Mouse (Mus musculus): ENCODE results near the gene Fkbp5. TPM values are rescaled to one million over a fixed set of nuclear protein-coding genes. Genes with fewer than 3 reads are reported as not detected.
"Not testable (repeated sequence)": the region's sequence is repeated elsewhere in the genome, so short reads cannot be mapped to it uniquely, and the experiment has no call there.

Fkbp5 gene
- total and polyA plus RNA-seq, 2 experiments = 17.7 to 30.3 TPM

DNA sequence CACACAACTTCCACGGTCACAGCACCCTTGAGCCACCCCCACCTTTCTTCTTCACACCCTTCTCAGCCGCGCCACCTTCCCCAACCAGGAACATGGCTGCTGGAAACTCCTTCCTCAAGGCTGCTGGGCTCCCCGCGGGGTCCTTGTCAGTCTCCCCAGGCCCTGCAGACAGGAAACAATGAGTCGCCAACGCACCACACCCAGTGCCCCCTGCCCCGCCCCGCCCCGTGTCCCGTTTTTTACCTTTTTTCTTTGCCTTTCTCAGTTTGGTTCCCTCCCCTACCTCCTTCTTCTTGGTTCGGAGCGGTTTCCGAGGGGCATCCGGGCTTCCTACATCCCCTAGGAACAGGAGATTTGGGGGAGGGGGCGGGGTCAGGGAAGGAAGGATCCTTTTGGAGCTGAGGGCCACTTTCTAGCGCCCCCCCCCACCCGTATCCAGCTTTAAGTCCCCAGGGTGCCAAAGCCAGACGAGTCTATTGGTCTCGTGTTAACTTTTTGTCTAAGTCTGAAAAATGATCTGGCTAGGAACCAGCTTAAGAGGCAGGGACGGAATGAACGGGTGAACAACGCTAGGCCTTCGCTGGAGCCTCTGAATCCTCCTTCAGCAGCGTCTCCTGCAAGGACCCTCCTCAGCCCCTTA is 154.6 kb downstream of the Fkbp5 start:
- no peak for DNase-seq (ENCODE audit: extremely low read depth, low read depth, low spot score)
- TF ChIP-seq CTCF (IDR thresholded peaks at IDR 0.05; ENCODE audit: low read depth, low read length) (no peak), POLR2A (IDR thresholded peaks at IDR 0.05; ENCODE audit: extremely low read depth, insufficient read depth, low read length) (no peak)
- no peak overlapping the region for H3K4me3 ChIP-seq (ENCODE audit: insufficient read depth, low read depth, low read length)
- peaks cover 28% of the 10 kb centered on the region; the same call in 1 of the 2 replicates for H3K27me3 ChIP-seq (ENCODE audit: control insufficient read depth, insufficient read depth, low read length)
- no peak overlapping the region for H3K9ac ChIP-seq (ENCODE audit: low read depth, low read length)
- no peaks in the 10 kb centered on the region for H3K36me3 ChIP-seq (ENCODE audit: control insufficient read depth, insufficient read depth, low read length)
- no peaks in the 10 kb centered on the region for H3K4me1 ChIP-seq (ENCODE audit: control insufficient read depth, insufficient read depth, low read length)
- H3K79me2 ChIP-seq (ENCODE audit: control insufficient read depth, insufficient read depth, low read length) = no peaks in the 10 kb centered on the region
- 10% methylated on average over 24 of the region's 25 CpGs for WGBS
- no peak overlapping the region for H3K27ac ChIP-seq (replicated peaks; ENCODE audit: insufficient read depth, low read depth, low read length)

DNA sequence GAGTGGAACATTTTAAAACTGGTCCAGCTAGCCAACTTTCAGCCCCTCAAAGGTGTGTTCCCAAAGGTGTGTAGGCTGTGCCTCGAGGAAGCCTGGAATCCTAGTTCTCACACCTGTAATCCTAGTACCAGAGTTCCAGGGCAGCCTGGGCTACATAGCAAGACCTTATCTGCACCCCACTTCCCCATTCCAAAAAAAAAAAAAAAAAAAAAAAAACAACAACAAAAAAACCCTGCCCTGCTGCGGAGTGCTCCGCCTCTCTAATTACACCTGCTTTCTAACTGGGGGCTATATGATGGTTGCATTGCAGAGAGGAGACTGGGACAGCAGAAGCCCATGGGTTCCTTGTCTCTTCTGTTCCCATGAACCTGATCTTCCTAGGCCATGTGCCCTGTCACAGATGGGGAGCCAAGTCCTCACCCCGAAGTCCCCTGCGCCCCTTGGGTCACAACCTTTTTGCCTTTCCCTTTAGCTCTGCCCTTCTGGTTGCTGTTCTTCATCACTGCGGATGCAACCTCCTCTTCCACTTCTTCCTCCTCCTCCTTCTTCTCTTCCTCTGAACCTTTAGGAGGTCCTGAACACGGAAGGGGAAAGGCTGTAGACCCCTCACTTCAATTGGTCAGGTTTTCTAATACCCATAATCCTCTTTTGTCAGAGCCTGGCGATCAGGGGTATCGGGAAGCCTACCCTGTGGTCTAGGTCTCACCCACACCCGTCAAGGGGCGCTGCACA is 155.2 kb downstream of the Fkbp5 start:
- no peaks in the 10 kb centered on the region for H3K36me3 ChIP-seq (ENCODE audit: control insufficient read depth, insufficient read depth, low read length)
- H3K4me3 ChIP-seq (ENCODE audit: insufficient read depth, low read depth, low read length) = no peak overlapping the region
- TF ChIP-seq POLR2A (IDR thresholded peaks at IDR 0.05; ENCODE audit: extremely low read depth, insufficient read depth, low read length) = no peak
- TF ChIP-seq CTCF (IDR thresholded peaks at IDR 0.05; ENCODE audit: low read depth, low read length) = no peak
- no peaks in the 10 kb centered on the region for H3K79me2 ChIP-seq (ENCODE audit: control insufficient read depth, insufficient read depth, low read length)
- DNase-seq (ENCODE audit: extremely low read depth, low read depth, low spot score) = no peak
- peaks cover 28% of the 10 kb centered on the region; the same call in 1 of the 2 replicates for H3K27me3 ChIP-seq (ENCODE audit: control insufficient read depth, insufficient read depth, low read length)
- no peaks in the 10 kb centered on the region for H3K4me1 ChIP-seq (ENCODE audit: control insufficient read depth, insufficient read depth, low read length)
- no peak overlapping the region for H3K9ac ChIP-seq (ENCODE audit: low read depth, low read length)
- WGBS = 48% methylated on average over 11 of the region's 11 CpGs
- no peak overlapping the region for H3K27ac ChIP-seq (replicated peaks; ENCODE audit: insufficient read depth, low read depth, low read length)

DNA sequence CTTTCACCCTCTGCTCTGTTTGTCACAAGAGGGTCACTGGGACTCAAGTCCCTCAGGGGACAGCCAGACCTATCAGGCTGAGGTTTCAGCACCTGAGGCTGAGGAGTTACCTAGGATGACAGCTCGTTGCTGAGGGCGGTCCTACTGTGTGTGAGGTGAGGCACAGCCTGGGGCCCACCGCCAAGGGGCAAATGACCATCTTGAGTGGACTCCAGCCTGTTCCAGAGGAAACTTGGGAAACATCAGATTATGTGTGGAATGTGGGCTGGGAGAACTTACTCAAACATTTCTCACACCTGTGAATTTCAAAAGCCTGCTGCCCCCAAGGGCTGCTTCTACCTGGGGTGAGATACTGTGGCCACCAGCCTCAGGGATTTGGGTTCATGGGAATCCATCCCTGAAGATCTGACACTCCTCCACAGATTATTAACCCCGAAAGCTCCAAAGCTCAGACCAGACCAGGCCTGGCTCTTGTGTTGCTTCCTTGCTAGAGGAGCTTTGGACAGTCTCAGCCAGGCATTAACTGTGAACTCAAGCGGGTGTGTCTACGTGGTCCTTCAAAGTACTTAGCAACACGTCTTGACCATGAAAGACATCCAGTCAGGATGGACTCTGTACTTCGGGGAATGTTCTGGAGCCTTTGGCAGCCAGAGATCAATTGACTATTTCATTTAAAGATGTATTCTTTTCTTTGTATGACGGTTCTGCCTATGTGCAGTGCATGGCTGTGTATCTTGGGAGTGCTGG is 156.6 kb downstream of the Fkbp5 start:
- no peak overlapping the region for H3K27ac ChIP-seq (replicated peaks; ENCODE audit: insufficient read depth, low read depth, low read length)
- no peak overlapping the region for H3K9ac ChIP-seq (ENCODE audit: low read depth, low read length)
- no peaks in the 10 kb centered on the region for H3K4me1 ChIP-seq (ENCODE audit: control insufficient read depth, insufficient read depth, low read length)
- H3K36me3 ChIP-seq (ENCODE audit: control insufficient read depth, insufficient read depth, low read length) = no peaks in the 10 kb centered on the region
- 82% methylated on average over 9 of the region's 9 CpGs for WGBS
- TF ChIP-seq CTCF (IDR thresholded peaks at IDR 0.05; ENCODE audit: low read depth, low read length) = no peak
- no peak for TF ChIP-seq POLR2A (IDR thresholded peaks at IDR 0.05; ENCODE audit: extremely low read depth, insufficient read depth, low read length)
- H3K79me2 ChIP-seq (ENCODE audit: control insufficient read depth, insufficient read depth, low read length) = no peaks in the 10 kb centered on the region
- H3K4me3 ChIP-seq (ENCODE audit: insufficient read depth, low read depth, low read length) = no peak overlapping the region
- peaks cover 28% of the 10 kb centered on the region; the same call in 1 of the 2 replicates for H3K27me3 ChIP-seq (ENCODE audit: control insufficient read depth, insufficient read depth, low read length)
- DNase-seq (ENCODE audit: extremely low read depth, low read depth, low spot score) = no peak

DNA sequence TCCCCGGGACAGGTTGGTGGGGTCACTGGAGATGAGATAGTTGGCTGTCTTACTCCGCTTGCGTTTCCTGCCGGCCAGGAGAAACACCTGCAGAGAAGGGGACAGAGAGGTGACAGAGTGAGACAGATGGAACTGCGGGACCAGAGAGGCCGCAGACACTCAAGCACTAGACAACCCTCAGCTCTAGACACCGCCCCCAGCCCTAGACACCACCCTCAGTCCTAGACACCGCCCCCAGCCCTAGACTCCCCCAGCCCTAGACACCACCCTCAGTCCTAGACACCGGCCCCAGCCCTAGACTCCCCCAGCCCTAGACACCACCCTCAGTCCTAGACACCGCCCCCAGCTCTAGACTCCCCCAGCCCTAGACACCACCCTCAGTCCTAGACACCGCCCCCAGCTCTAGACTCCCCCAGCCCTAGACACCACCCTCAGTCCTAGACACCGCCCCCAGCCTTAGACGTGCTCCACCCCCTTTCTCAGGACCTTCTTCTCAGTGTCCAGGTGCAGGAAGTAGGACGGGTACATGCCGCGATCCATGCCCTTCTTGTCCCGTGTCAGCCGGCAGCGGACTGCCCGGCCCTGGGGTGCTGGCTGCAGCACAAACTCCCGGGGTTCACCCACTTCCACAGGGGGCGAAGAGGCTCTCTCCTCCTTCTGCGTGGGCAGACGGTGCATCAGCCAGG is 158.6 kb downstream of the Fkbp5 start:
- not testable (repeated sequence) for H3K27ac ChIP-seq (replicated peaks; ENCODE audit: insufficient read depth, low read depth, low read length); H3K4me1 ChIP-seq (ENCODE audit: control insufficient read depth, insufficient read depth, low read length); DNase-seq (ENCODE audit: extremely low read depth, low read depth, low spot score); H3K9ac ChIP-seq (ENCODE audit: low read depth, low read length); H3K79me2 ChIP-seq (ENCODE audit: control insufficient read depth, insufficient read depth, low read length); H3K4me3 ChIP-seq (ENCODE audit: insufficient read depth, low read depth, low read length); H3K36me3 ChIP-seq (ENCODE audit: control insufficient read depth, insufficient read depth, low read length)
- 40% methylated on average over 24 of the region's 24 CpGs for WGBS
- H3K27me3 ChIP-seq (ENCODE audit: control insufficient read depth, insufficient read depth, low read length) = peaks cover 17% of the 10 kb centered on the region; the same call in 1 of the 2 replicates

DNA sequence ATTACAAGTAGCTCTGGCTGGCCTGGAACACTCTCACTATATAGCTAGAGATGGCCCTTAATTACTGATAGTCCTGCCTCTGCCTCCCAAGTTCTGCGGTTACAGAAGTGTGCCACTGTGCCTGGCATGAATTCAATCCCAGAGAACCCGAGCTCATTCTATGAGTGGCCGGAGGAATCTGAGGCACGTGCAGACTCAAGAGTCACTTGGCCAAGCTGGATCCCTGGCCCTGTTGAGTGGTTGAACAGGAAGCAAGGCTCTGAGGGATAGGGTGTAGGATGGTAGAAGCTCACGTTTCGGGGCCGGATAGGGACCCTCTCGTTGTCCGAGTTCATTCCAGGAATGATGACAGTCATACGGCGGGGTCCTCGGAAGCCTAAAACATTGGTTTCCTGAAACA is 161.5 kb downstream of the Fkbp5 start:
- H3K36me3 ChIP-seq (ENCODE audit: control insufficient read depth, insufficient read depth, low read length) = no peaks in the 10 kb centered on the region

More for the DNA sequence above, 161.5 kb downstream of the Fkbp5 start:
- Histone ChIP-seq H3K79me2 (ENCODE audit: control insufficient read depth, insufficient read depth, low read length) (no peaks in the 10 kb centered on the region), H3K27me3 (ENCODE audit: control insufficient read depth, insufficient read depth, low read length) (peaks cover 3% of the 10 kb centered on the region; the same call in 1 of the 2 replicates), H3K27ac (replicated peaks; ENCODE audit: insufficient read depth, low read depth, low read length) (no peak overlapping the region), H3K4me3 (ENCODE audit: insufficient read depth, low read depth, low read length) (no peak overlapping the region), H3K9ac (ENCODE audit: low read depth, low read length) (no peak overlapping the region), H3K4me1 (ENCODE audit: control insufficient read depth, insufficient read depth, low read length) (no peaks in the 10 kb centered on the region)
- 89% methylated on average over 12 of the region's 12 CpGs for WGBS
- no peak for TF ChIP-seq CTCF (IDR thresholded peaks at IDR 0.05; ENCODE audit: low read depth, low read length)
- no peak for TF ChIP-seq POLR2A (IDR thresholded peaks at IDR 0.05; ENCODE audit: extremely low read depth, insufficient read depth, low read length)
- DNase-seq (ENCODE audit: extremely low read depth, low read depth, low spot score) = no peak

All from liver, adult 2 months (tissue).